Mouse (Mus musculus): ENCODE measurements around the gene Phactr2.

Gene Phactr2

GRCm38 (mm10) chr10:13274699-13275098 lies 199.5 kb downstream of the Phactr2 start:
- 81% methylated on average over 4 of the region's 4 CpGs for WGBS

- 88% methylated on average over 1 of the region's 1 CpGs for WGBS
Observed at GRCm38 (mm10) chr10:13273756-13274155, 200.5 kb downstream of the Phactr2 start.

GRCm38 (mm10) chr10:13271716-13272115 lies 202.5 kb downstream of the Phactr2 start:
- WGBS, result 87% methylated on average over 8 of the region's 8 CpGs

DNA sequence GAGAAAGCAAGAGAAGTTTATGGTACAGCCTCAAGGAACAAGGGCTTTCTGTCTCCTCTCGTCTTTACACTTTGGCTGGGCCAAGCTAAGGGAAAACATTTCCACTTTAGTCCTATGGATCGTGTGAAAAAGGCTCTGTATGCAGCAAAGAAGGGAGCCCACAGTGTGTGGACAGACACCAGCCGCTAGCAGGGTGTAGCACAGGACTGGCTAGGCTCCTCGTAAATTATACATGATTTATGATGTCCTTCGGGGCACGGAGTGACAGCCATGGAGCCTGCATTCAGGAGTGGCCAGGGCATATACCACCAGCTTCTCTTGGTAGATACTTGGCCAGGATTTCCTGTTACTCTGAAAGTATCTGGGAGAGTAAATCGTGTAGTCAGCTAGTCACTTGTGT lies 203.1 kb downstream of the Phactr2 start:
- 83% methylated on average over 7 of the region's 7 CpGs for WGBS

DNA sequence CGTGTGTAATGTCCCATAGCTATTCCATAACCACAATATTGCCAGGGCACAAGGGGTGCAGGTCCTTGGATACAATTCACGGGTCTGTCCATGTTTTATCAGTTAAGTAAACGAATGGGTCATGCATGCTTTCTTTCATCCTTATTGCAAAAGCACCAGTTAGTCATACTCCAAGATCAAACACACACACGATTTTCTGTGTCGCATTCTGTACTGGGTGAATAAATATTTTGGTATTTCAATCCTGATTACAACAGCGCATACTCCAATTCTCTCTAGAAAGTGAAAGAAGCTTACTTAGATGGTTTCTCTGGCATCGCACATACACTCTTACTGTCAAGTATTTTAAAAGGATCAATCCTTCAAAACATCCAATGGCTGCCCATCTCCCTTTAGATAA lies 203.9 kb downstream of the Phactr2 start:
- WGBS, result 95% methylated on average over 7 of the region's 7 CpGs

- WGBS, result 94% methylated on average over 3 of the region's 3 CpGs
Observed at GRCm38 (mm10) chr10:13259251-13259650, 215.0 kb downstream of the Phactr2 start.

GRCm38 (mm10) chr10:13256196-13256595 lies 218.0 kb downstream of the Phactr2 start:
- 85% methylated on average over 7 of the region's 7 CpGs for WGBS

- 18% methylated on average over 2 of the region's 2 CpGs for WGBS
Observed at GRCm38 (mm10) chr10:13250280-13250679, 223.9 kb downstream of the Phactr2 start.

DNA sequence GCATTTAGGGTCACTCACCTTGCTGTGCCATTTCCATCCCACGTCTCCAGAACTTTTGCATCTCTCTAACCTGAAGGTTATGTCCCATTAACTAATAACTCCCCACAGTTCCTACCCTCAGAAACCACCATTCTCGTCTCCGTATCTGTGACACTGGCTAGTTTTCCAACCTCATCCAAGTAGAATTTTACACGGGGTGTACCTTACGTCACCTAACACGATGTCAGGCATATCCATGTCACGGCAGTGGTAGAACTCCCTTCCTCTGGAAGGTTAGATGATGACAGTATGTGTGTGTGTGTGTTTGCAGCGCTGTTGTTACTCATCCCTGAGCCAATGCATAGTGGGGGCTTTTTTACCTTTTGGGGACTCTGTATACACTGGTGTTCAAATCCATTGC lies 225.1 kb downstream of the Phactr2 start:
- WGBS, result 97% methylated on average over 8 of the region's 8 CpGs

- 76% methylated on average over 6 of the region's 6 CpGs for WGBS
Observed at GRCm38 (mm10) chr10:13245714-13246113, 228.5 kb downstream of the Phactr2 start.

GRCm38 (mm10) chr10:13244192-13244591 lies 230.0 kb downstream of the Phactr2 start:
- 86% methylated on average over 3 of the region's 3 CpGs for WGBS

DNA sequence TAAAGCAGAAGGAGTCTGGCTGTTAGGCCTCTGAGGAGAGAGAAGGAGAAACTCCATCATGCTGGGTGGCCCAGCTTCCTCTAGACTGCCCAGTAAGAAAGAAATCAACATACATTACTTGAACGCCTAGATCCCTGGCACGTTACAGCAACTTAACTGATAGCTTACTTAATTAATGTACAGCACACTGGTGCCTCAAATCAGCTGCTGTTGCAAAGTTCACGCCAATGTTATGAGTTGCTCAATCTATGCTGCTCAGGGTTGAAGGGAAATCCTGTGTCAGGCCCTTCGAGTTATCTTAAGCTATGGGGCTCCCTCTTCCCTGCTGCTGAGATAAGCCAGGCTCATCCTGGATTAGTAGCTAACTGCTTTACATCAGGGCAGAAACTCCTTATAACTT lies 233.8 kb downstream of the Phactr2 start:
- WGBS, result 86% methylated on average over 4 of the region's 4 CpGs

GRCm38 (mm10) chr10:13238188-13238587 lies 236.0 kb downstream of the Phactr2 start:
- WGBS, result 92% methylated on average over 4 of the region's 4 CpGs

DNA sequence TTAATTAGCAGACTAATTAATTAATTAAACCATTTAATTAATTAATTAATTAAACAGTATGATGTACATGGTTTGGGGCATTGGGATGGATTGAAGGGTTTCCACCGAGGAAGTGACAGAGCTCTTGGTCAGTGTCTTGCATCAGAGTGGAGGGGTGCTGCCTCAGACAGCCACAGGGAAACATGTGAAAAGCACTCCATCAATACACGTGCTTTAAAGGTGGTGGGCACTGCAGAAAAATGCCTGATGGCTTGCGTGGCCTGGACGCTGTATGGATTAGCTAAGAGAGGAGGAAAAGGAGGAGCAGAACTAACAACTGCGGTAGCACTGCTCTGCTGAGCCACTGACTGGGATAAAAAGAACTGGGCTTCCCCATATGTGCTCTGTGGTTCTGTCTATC lies 237.3 kb downstream of the Phactr2 start:
- WGBS, result 88% methylated on average over 5 of the region's 5 CpGs

DNA sequence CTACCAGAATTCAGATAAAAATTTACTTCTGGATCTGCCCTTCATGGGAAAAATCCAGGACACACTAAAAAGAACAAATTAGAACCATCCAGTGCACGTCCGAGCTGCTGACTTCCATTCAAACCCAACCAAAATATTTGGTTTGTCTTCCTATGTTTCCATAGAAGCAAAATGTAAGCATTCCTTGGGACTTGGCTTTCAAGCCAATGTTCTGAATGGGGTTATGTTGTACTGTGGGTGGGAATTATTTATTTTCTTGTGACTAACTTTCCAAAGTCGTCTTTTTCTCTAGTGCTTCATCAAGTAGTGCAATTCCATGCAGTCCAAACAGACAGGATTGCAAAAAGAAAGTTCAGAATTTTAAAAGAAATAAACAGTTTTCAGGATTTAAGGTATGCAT lies 239.7 kb downstream of the Phactr2 start:
- WGBS, result 66% methylated on average over 3 of the region's 3 CpGs

- WGBS, result 87% methylated on average over 10 of the region's 10 CpGs
Observed at GRCm38 (mm10) chr10:13233941-13234340, 240.3 kb downstream of the Phactr2 start.

DNA sequence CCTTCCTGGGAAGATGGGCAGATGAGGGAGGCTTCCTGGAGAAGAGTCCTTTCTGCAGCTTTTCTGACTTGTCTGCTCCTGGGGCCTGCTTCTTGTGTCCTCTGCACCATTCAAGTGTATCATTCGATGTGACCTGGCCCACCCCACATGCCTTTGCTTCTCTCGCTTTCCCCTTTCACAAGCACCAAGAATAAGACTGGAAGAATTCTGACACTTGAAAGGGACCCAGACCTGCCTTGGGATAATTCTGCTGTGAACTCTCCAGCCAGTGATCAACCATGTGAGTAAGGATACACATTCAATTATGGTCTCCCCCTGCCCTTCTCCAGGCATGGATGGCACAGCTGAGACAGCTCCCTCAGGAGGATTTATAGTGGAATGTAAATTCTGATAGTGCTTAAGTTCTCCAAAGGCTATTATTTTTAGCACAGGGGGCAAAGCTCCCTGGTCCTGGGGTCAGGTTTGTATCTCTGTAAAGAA lies 241.0 kb downstream of the Phactr2 start:
- WGBS, result 88% methylated on average over 2 of the region's 2 CpGs

GRCm38 (mm10) chr10:13232443-13233142 lies 241.6 kb downstream of the Phactr2 start:
- 74% methylated on average over 9 of the region's 9 CpGs for WGBS

GRCm38 (mm10) chr10:13230716-13231115 lies 243.5 kb downstream of the Phactr2 start:
- 94% methylated on average over 7 of the region's 7 CpGs for WGBS

DNA sequence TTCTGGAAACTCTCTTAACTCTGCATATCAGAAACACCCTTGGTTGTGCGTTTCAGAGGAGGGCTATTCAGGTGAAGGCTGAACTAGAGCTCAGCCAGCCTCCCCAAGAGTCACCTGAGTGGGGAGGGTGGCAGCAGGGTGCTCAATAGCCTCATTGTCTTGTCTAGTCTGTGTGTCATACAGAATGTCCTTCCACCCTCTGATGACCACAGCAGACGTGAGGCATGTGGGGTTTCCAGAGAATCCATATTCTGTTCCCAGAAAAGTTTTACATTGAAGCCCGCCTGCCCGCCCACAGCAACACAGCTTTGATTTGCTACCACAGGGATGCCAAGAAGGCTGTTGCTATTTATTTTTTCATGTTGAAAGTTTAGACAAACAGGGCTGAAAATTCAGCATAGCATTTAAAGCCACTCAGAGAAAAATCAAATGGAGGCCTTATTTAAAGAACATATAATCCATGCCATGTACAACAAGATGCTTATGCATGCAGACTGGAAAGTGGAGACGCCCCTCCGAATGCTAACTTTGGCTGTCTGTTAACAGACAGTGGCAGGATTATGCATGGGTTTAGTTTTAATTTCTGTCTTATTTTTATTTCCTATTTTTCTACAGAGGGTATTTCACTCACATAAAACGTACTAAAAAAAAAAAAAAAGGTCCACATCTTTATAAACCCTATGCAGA lies 248.7 kb downstream of the Phactr2 start:
- WGBS, result 73% methylated on average over 7 of the region's 7 CpGs

DNA sequence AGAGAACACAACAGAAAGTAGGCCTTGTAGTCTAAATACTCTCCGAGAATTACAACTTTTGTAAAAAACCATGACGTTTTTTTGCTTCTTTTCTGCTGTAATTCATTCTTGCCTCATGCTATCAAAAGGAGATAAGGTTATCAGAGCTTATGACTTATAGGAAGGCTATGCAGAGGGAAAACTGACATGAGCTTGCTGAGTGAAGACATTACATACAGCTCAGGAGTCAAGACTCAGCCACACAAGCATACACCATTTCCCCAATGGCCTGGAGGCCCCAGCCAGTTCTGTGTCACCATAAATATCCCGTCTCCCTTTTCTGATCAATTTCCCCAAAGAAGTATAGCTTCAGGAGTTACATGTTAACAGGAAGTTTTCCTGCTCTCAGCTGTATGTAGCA lies 252.1 kb downstream of the Phactr2 start:
- 94% methylated on average over 3 of the region's 3 CpGs for WGBS

DNA sequence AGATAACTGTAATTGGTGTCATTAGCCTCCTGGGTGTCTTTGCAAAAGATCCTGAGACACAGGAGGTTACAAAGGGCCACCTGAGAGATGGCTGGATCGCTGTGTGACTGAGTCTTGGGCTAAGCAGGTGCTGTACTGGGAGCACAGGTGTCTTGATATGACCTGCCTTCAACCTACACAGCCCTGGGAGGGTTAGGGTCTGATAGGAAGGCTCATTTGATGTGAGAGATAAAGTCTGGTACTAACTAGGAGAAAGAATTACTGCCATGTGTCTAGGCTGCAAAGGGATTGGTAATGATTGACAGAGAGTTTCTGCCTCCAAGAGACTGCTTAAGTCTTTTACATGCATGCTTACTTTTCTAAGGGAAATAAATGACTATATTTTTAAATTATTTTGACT lies 254.2 kb downstream of the Phactr2 start:
- WGBS, result 88% methylated on average over 1 of the region's 1 CpGs

- WGBS, result 82% methylated on average over 12 of the region's 12 CpGs
Observed at GRCm38 (mm10) chr10:13213956-13214355, 260.3 kb downstream of the Phactr2 start.
